Mouse (Mus musculus): ENCODE measurements around the gene March10.

March10 gene

DNA sequence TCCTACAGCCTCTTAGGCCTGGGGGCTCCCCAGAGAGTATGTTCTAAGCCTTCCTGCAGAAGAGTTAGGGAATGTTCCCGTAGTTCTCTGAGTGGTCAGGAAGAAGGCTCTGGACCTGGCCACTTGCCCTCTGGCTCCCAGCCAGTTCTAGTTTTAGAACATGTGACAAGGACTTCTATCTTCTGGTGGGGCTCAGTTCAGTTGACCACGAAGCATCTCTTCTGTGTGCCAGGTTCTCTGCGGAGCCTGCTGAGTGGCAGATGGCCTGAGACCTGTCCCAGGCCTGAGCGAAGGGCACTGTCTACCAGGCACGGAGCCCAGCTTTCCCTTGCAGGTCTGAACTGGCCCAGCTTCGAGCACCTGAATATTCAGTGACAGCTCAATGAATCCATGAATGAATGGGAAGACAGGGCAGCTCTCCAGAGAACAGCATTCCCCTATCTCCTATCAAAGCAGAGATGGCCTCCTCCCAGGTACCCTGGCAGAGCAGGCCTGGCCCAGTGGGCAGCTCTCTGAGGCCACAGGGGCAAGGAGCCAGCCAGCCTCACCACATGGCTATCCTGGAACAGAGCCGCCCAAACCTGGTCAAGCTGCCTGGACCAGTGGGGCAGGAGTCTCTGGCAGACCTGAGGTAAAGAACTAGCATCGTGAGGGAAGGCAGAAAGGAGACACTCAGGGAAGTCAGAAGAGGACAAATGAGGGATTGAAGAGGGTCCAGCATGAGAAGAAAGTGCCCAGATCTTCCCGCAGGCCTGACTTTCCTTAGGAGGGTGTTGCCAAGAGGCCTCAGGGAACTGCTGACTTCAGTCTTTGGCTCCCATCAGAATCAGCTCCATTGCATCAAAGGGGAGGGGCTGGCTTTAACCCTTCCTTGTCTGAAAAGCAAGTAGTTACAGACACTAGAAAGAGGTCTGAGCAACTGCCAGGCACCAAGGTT lies 103.3 kb downstream of the March10 start:
- 64% methylated on average over 9 of the region's 9 CpGs for WGBS

DNA sequence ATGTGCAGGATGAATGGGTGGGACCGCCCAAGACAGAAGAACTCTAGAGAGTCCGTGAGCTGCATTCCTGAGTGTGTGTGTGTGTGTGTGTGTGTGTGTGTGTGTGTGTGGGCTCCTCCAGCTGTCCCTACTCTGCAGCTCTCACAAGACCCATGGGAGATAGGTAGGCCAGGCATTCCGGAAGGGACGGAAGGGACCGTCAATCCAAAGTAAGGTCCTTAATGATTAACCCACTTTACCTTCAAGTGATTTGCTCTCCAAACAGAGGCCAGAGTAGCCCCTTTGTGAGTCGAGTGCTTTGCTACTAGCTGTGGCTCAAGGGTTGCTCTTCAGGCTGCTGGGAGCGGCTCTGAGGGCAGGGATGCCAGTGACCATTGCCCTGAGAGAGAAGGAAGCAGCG lies 104.4 kb downstream of the March10 start:
- WGBS: 83% methylated on average over 8 of the region's 8 CpGs

DNA sequence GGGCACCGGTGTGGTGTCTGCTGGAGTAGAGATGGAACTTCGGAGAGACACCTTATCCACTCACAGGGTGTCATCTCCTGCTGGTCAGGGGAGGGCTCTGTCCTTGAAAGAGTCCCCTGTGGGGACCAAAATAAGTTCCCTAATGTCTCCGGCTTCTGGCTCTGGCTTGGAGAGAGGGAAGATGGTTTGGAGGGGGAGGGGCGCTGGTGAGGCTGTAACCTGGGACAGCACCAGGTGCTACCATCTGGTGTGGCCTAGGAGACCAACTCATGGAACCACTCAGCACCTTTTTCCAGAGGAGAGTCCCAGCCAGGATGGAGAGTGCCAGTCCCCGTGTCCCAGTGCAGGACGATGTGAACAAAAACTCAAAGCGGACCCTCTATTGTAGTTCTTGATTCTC lies 105.9 kb downstream of the March10 start:
- 92% methylated on average over 7 of the region's 7 CpGs for WGBS

DNA sequence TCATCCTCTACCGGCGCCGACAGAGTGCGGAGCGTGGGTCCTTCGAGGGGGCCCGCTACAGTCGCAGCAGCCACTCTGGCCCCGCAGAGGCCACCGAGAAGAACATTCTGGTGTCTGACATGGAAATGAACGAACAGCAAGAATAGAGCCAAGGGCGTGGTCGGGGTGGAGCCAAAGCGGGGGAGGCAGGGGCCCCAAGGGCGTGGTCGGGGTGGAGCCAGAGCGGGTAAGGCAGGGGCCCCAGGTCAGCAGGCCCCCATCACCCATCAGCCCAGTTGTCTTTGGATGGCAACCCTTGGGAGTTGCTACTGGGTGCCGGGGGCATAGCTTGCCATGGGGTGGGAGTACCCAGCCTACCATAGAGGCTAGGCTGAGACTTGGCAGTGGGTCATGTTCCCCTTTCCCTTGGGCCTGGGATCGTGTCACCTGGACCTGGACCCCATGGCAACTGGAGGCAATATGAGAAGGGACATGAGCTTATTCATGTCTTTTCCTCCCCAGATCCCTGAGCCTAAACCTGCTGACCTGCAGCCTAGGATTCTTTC lies 106.7 kb downstream of the March10 start:
- WGBS: 94% methylated on average over 19 of the region's 19 CpGs

DNA sequence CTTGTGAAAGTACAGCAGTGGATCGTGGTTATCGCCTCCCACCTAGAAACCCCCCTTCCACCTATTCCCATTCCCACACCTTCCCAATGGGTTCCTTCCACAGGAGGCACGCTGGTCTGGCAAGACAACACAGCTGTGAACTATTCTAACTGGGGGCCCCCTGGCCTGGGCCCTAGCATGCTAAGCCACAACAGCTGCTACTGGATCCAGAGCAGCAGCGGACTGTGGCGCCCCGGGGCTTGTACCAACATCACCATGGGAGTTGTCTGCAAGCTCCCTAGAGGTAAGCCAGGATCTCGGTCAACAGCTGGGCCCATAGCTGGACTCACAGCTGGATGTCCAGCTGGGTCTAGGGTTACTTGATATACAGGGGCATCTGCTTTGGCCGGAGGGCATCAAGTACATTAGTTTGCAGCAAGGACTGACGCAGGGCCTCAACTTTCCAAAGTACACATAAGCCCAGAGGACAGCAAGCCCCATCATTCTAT lies 108.0 kb downstream of the March10 start:
- 89% methylated on average over 9 of the region's 9 CpGs for whole genome bisulfite sequencing

DNA sequence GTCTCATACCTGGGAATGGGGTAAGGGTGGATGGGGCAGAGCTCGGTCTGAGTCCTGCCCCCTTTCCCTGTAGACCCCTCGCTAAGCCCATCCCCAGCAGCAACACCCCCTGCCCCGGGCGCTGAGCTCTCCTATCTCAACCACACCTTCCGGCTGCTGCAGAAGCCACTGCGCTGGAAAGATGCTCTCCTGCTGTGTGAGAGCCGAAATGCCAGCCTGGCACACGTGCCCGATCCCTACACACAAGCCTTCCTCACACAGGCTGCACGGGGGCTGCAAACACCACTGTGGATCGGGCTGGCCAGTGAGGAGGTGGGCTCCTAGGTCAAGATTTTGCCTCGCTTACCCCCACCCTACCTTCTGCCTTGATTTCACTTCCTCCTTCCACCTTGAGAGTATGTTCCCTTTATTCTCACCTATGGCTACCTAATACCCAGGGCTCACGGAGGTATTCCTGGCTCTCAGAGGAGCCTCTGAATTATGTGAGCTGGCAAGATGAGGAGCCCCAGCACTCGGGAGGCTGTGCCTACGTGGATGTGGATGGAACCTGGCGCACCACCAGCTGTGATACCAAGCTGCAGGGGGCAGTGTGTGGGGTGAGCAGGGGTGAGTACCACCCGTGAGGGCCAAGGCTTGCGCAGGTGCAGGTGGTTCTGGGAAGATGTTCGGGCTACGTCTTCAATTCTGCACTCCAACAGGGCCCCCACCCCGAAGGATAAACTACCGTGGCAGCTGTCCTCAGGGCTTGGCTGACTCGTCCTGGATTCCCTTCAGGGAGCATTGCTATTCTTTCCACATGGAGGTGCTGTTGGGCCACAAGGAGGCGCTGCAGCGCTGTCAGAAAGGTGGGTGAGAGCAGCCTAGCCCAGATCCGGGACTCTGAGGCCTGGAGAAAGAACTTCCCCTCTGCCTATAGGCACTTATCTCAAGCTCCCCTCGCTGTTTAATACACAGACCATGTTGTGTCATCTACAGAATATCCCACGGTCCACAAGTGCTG lies 109.1 kb downstream of the March10 start:
- 41% methylated on average over 28 of the region's 28 CpGs for WGBS

DNA sequence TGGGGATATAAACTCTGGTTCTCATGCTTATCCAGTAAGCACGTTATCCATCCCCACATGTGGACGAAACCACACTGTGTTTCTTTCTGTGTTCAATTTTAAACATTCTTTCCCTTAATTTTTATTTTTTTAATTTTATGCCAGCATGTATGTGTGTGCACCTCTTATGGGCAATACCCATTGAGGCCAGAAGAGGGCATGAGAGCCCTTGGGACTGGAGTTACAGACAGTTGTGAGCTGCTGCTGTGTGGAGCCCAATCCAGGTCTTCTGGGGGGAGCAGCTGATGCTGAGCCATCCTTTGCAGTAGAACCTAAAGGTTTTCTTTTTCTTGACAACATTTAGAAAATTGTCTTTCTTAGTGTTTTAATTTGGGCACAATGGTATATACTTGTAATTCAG lies 111.3 kb downstream of the March10 start:
- 71% methylated on average over 2 of the region's 2 CpGs for whole genome bisulfite sequencing

DNA sequence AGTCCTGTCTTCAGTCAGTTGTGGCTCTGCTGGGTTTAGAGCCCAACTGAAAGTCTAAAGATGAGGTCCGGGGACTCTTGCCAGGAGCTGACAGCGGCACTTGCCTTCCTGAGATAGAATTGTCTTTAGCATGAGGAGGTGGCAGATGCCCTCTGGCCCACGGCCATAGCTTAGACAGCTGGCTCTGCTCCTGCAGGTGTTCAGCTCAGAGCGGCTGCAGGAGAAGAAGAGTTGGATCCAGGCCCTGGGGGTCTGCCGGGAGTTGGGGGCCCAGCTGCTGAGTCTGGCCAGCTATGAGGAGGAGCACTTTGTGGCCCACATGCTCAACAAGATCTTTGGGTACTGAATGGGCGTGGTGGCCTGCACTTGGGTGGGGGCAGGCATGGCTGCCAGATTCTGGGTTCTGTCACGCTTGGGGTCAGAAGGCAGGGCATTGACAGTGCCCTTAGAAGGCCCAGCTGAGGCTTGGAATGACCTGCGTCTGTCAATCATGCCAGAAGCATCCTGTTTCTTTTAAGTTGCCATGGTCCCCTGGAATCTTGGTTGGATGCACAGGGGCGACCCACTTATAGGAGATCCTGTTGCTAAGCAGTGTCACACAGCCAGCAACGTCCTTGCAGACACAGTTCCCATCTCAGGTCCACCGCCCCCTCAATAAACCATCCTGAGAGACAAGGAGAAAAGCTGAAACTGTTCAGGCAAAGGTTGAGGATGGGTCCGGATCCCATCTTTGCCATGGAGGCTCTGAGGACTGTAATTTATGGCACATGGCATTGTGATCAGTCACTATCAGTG lies 117.7 kb downstream of the March10 start:
- 63% methylated on average over 12 of the region's 12 CpGs for WGBS

DNA sequence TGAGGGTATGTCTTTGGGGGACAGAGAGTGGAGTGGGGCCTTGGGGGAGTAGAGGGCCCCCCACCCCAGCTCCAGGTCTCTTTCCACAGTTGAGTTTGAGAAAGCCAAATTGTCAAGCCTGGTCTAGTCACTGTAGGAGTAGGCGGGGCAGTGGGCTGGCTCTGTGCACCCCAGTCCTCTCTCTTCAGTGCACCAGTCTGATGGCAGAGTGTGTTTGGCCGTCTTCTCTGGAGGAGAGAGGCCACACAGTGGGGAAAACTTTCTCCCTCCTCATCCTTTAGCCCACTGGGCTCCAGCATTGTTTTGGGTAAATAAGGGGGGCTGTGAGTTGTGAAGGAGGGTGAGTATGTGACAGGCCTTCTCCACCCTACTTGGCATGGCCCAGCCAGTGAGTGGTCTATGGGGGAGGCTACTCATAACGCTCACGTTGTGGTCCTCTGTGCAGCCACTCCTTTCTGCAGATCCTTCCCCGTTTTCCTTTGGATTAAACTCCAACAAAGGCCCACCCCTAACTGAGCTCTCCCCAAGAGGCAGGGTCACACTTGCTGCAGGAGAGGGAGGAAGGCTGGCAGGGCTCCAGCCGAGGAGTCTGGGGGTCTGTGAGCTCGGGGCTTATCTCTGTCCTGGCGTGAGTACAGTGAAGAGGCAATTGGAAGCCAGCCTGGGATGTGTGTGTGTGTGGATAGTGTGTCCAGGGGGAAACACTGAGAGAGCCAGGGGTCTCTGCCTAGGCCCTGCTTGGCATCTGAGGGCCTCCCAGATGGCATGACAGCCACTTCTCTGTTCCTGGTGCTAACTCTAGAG lies 122.5 kb downstream of the March10 start:
- WGBS: 70% methylated on average over 8 of the region's 8 CpGs

DNA sequence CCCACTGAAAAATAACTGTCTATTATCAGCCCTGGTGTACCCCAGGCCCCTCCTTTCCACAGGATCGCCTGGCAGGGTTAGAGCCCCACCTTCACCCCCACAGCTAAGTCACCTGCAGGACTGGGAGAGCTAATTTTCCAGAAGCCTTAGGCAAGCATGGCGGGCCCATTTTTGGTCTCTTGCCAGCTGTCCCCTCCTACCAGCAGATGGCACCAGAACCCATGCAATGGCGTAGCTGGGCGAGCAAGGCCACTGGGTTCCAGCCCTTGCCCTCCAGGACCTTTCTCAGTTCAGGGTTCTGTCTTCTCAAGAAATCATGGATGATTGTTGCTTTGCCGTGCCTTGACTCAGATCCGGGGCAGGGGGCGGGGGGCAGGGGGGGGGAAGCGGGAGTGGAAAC lies 124.1 kb downstream of the March10 start:
- 62% methylated on average over 8 of the region's 8 CpGs for WGBS

DNA sequence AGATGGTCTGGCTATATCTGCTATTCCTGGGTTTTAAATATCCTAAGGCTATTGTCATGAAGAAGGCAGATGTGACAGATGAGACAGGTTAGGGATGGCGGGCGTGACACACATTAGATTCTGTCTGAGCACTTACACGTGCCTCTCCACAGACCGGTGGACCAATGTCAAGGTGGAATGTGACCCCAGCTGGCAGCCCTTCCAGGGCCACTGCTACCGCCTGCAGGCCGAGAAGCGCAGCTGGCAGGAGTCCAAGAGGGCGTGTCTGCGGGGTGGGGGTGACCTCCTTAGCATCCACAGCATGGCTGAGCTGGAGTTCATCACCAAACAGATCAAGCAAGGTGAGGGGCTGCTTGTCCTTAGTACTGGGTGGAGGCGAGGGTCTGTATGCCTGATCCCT lies 124.8 kb downstream of the March10 start:
- WGBS: 47% methylated on average over 10 of the region's 10 CpGs

DNA sequence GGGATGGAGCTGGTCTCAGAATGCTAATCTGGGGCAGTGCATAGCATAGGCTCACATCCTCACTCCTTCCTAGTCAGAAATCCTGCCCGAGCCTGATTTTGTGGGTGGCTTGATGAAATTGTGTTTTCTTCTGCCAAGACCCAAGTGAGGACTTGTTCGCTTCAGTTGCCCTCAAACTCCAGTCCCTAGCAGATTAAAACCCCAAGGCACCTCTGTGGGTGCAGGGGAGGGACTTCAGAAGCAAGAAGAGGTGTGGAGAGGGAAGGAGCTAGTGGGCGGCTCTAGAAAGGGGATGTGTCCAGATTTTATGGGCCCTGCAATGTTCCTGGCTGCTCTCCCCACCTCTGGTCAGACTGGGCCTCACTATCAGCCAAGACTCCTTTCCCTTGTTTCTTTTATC lies 125.4 kb downstream of the March10 start:
- 68% methylated on average over 3 of the region's 3 CpGs for WGBS

DNA sequence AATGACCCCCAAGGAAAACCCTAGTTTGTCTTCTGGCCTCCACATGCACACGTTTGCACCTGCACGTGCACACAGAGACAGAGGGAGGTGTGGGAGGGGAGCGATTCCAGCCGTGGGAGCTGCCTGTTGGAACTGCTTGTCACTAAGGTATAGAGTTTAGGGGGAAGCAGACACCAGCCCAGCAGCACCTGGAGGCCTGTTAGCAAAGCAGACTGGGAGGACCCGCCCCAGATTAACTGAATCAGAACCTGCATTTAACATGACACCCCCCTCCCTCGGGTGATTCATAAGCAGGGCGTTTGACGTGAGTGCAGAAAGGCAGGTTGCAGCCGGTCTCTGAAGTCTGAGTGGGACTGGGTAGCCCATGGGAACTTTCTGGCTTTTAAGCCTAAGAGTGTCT lies 126.6 kb downstream of the March10 start:
- WGBS: 57% methylated on average over 9 of the region's 9 CpGs

DNA sequence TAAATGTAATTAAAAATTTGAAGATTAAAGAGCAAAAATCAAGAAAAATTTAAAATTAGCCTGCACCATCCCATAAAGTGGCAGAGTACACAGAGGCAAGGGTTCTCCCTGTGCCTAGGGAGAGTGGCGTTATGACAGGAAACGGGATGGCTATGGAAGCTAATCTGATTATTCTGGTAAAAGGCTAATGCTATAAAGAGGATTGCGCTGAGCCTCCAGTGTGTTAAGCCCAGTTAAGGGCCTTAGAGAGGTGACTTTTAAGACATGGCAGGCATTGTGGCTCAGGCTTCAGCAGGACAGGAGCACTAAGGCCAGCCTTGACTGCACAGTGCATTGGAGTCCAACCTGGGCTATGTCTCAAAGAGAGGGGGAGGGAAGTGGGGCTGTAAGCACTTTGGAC lies 129.4 kb downstream of the March10 start:
- WGBS: 98% methylated on average over 3 of the region's 3 CpGs

DNA sequence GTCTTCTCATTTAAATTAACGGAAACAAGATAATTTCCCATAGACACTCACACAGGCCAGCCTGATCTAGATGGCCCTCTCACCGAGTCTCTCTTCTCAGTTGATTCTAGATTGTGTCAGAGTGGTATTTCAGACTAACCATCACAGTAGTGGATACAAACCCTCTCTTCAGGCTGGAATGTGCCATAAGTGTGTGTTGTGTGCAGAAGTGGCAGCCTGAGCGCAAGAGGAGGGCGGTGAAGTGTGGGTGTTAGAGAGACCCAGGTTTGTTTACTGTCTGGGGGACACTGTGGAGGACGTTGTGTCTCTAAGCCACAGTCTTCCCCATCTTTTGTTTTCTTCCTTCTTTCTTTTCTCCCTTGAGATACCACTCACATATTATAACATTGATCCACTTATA lies 133.0 kb downstream of the March10 start:
- WGBS: 86% methylated on average over 5 of the region's 5 CpGs

DNA sequence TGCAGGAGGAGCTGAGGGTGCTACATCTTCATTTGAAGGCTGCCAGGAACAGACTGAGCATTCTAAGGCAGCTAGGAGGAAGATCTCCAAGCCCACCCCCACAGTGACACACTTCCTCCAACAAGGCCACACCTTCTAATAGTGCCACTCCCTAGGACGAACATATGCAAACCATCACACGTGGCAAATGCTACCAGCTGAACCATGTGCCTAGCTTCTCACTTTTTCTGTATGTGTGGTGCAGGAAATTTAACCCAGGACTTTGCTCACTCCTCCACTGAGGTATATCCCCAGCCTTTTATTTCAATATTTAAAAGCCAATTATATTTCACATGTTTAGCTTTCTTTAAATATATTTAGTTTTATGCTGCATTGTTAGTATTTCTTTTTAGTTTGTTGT lies 135.4 kb downstream of the March10 start:
- 49% methylated on average over 2 of the region's 2 CpGs for WGBS

DNA sequence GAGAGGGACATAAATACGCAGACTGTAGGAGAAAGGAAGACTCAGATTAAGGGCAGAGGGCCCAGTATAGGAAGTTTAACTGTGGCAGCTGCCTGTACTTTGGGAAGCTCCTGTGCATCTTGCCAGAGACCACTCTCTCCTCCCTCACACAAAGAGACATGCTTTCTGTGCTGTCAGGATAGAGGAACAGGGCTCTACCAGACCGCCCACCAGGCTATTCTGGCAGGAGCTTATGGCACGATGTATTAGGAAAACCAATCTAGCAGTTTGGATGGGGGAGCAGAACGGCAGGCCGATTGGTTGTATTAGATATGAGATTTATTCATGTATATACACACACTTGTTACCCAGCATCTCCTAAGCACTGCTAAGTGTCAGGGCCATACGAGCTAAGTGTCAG lies 138.8 kb downstream of the March10 start:
- 63% methylated on average over 6 of the region's 6 CpGs for WGBS

DNA sequence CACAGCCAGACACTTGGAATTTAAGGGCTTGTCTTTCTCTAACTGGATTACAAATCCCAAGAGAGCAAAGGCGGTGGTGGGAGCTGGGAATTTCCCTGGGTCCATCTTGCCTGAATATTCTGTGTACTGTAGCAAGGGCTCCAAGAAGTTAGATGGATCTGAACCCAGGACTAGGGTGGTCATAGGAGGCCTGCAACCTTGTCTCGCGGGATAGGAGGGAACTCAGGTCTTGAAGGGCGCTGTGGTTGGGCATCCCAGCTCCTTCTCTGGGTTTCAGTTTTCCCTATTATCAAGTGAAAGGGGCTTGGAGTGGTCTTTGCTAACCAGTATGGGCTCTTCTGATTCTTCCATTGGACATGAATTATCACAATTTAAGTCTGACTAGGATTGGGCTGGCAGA lies 140.4 kb downstream of the March10 start:
- 97% methylated on average over 4 of the region's 4 CpGs for WGBS

DNA sequence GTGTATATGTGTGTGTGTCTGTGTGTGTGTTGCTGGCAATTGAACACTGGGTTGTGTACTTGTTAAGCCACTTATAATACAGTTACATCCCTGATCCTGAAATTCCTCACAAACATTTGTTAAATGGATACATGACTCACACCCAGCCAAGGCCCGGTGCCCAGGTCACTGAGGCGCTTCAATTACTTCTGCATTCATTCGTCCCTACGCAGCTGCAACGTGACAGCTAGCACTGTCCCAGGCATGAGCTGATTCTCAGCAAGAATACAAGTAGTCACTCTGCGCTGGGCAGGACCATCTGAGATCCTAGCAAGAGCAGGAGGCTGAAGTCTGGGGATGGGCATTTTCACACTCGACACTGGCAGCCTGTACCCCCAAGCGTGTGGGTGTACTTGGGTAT lies 141.2 kb downstream of the March10 start:
- 80% methylated on average over 8 of the region's 8 CpGs for WGBS

DNA sequence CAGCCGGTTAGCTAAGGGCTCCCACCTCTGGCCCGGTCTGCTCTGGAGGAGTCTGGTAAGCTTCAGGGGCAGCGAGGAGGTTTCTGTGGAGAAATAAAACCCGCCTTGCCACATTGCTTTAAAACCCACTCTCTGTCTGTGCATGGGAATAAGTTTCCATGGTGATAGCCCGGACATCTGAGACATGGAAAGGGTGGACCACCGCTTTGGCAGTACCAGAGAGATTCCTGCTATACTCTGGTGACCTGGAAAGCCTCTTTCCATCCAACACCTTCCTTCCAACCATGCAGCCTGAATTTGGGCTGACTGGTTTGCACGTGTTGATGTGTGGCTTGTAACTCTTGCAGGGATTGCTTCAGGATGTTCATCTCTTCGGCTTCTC lies 142.9 kb downstream of the March10 start:
- WGBS: 37% methylated on average over 8 of the region's 8 CpGs
